Mouse (Mus musculus) liver, embryonic 14.5 days (tissue): ENCODE results near the gene Pon1. TPM values are rescaled to one million over a fixed set of nuclear protein-coding genes. Genes with fewer than 3 reads are reported as not detected.

Experiments
- ATAC-seq: fragments of 200-750 bp; cut with Nextera tagmentation; 2 replicates; pipeline ENCODE4 v1.8.0; 2017; ENCODE audit warnings: moderate number of reproducible peaks, mild to moderate bottlenecking, moderate library complexity; ENCODE audit not compliant: insufficient read depth
- DNase-seq, 3 experiments: peaks; one replicate each; pipeline ENCODE4 v3.0.0-alpha.2; 2012 to 2013; ENCODE audit warnings: low read depth in 3 of 3, low spot score in 3 of 3
- H3K27ac ChIP-seq: fragments of 300-500 bp; sonication (generic); 2 replicates; pipeline ENCODE4 v1.5.1; 2014; ENCODE audit warnings: moderate library complexity, mild to moderate bottlenecking, control low read depth, inconsistent platforms
- H3K27me3 ChIP-seq: fragments of 300-500 bp; sonication (generic); 2 replicates; pipeline ENCODE4 v1.6.1; 2014; ENCODE audit warnings: mild to moderate bottlenecking, low read length, moderate library complexity; ENCODE audit not compliant: control insufficient read depth, insufficient read depth
- H3K36me3 ChIP-seq: fragments of 300-500 bp; sonication (generic); replicated peaks from 2 replicates; pipeline ENCODE4 v1.6.1; 2014; ENCODE audit warnings: low read depth; ENCODE audit not compliant: control insufficient read depth, insufficient read depth
- H3K4me1 ChIP-seq, 2 experiments: fragments of 200-500 bp in 1 of 2; fragments of 300-500 bp in 1 of 2; sonication (generic) in 1 of 2; replicated peaks; 2 replicates each; pipeline ENCODE4 v1.6.1; 2012 to 2014; ENCODE audit warnings: antibody characterized with exemption in 1 of 2, inconsistent platforms in 1 of 2, low read length in 1 of 2; ENCODE audit not compliant: control insufficient read depth in 2 of 2, insufficient read depth in 2 of 2
- H3K4me2 ChIP-seq: fragments of 300-500 bp; sonication (generic); 2 replicates; pipeline ENCODE4 v1.6.1; 2014; ENCODE audit warnings: low read depth, mild to moderate bottlenecking, control low read depth, moderate library complexity
- H3K4me3 ChIP-seq, 2 experiments: fragments of 200-500 bp in 1 of 2; fragments of 300-500 bp in 1 of 2; sonication (generic) in 1 of 2; 2 replicates each; pipeline ENCODE4 v1.5.1; 2012 to 2014; ENCODE audit warnings: low read depth in 2 of 2, low read length in 2 of 2, mild to moderate bottlenecking in 2 of 2, control low read depth in 1 of 2, inconsistent platforms in 1 of 2, moderate library complexity in 1 of 2; ENCODE audit not compliant: insufficient read depth in 1 of 2
- H3K9ac ChIP-seq: fragments of 300-500 bp; sonication (generic); replicated peaks from 2 replicates; pipeline ENCODE4 v1.6.1; 2014; ENCODE audit warnings: mild to moderate bottlenecking, control low read depth, moderate library complexity
- H3K9me3 ChIP-seq: fragments of 300-500 bp; sonication (generic); 2 replicates; pipeline ENCODE4 v1.6.1; 2016; ENCODE audit warnings: low read length, mixed read lengths; ENCODE audit not compliant: control insufficient read depth
- CTCF ChIP-seq: IDR thresholded peaks from 2 replicates; pipeline ENCODE4 v1.5.1; 2016; ENCODE audit warnings: antibody characterized with exemption, low read depth, control low read depth
- EP300 ChIP-seq: IDR thresholded peaks from 2 replicates; pipeline ENCODE4 v1.6.1; 2016; ENCODE audit warnings: antibody characterized with exemption, low read depth
- WGBS: fragments of 180-500 bp; shearing (Covaris S2); extraction: QIAGEN DNeasy Blood & Tissue Kit; methylation state at CpG from one replicate; pipeline ENCODE4 v1.1.7; 2014; ENCODE audit not compliant: insufficient replicate concordance; 5-methylcytosine and 5-hydroxymethylcytosine counted together
- polyA plus RNA-seq, 2 experiments: library from polyadenylated mRNA; depleted of rRNA in 1 of 2; stranded (reverse) in 1 of 2; unstranded in 1 of 2; fragments of >200 nt; fragmentation: Nextera tagmentation in 1 of 2; extraction: Ambion mirVana in 1 of 2; gene quantifications; 2 replicates each; pipeline versions ENCODE4 v1.2.1 to v1.2.3; 2012 to 2014

Pon1 gene
- polyA plus RNA-seq, 2 experiments: 1.9 to 4.4 TPM

DNA sequence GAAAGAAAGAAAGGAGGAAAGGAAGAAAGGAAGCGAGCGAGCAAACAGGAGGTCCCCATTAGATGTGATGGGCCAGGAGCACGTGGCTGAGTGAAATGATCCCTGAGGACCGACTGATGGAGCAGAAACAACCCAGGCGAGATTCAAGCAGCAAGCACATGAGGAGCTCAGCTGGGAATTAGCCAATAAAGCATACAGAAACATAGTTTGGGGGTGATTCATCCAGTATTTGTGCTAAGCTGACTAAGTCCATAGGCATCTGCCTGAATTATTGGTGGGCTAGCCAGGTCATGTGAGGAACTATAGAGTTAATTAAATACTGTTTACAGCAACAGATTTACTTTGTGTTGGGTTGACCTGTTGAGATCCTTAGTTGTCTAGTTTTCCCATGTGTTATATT is 13.1 kb downstream of the Pon1 start:
- Histone ChIP-seq H3K9me3 (no peaks in the 10 kb centered on the region), H3K4me1 (peaks cover 3 to 9% of the 10 kb centered on the region in 2 experiments), H3K27me3 (no peaks in the 10 kb centered on the region; the same call in 1 of the 2 replicates), H3K36me3 (no peaks in the 10 kb centered on the region), H3K4me3 (no peak overlapping the region), H3K27ac (no peak overlapping the region), H3K4me2 (no peak overlapping the region), H3K9ac (no peak overlapping the region)
- DNase-seq: no peak
- no peak for TF ChIP-seq EP300
- no peak for TF ChIP-seq CTCF
- no peak for ATAC-seq
- WGBS: 64% methylated on average over 5 of the region's 5 CpGs

DNA sequence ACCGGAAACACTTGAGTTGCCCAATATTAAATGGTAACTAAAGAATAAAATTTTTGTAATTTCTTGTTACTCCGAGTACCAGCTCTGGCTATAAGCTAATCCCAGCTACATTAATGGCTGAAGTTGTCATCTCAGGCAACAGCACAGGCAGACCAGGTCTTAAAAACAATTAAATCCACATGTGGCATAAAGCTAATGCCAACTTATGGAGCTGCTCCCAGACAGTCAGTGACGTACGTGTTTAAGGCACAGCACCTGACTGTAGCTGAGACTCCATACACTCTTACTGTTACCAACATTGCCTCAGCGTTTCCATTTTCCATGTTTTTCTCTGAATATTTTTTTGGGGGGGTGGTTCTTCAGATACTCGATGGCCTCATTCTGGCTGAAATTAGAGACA is 14.6 kb downstream of the Pon1 start:
- H3K4me2 ChIP-seq: no peak overlapping the region
- no peaks in the 10 kb centered on the region for H3K9me3 ChIP-seq
- no peaks in the 10 kb centered on the region; the same call in 1 of the 2 replicates for H3K27me3 ChIP-seq
- H3K36me3 ChIP-seq: no peaks in the 10 kb centered on the region
- H3K4me1 ChIP-seq: peaks cover 0 to 4% of the 10 kb centered on the region in 2 experiments; a peak in 1 of 4 replicates
- DNase-seq (no peak), ATAC-seq (no peak)
- 76% methylated on average over 6 of the region's 6 CpGs for WGBS
- H3K4me3 ChIP-seq: no peak overlapping the region
- H3K9ac ChIP-seq: no peak overlapping the region
- H3K27ac ChIP-seq: no peak overlapping the region
- TF ChIP-seq EP300: no peak
- no peak for TF ChIP-seq CTCF

DNA sequence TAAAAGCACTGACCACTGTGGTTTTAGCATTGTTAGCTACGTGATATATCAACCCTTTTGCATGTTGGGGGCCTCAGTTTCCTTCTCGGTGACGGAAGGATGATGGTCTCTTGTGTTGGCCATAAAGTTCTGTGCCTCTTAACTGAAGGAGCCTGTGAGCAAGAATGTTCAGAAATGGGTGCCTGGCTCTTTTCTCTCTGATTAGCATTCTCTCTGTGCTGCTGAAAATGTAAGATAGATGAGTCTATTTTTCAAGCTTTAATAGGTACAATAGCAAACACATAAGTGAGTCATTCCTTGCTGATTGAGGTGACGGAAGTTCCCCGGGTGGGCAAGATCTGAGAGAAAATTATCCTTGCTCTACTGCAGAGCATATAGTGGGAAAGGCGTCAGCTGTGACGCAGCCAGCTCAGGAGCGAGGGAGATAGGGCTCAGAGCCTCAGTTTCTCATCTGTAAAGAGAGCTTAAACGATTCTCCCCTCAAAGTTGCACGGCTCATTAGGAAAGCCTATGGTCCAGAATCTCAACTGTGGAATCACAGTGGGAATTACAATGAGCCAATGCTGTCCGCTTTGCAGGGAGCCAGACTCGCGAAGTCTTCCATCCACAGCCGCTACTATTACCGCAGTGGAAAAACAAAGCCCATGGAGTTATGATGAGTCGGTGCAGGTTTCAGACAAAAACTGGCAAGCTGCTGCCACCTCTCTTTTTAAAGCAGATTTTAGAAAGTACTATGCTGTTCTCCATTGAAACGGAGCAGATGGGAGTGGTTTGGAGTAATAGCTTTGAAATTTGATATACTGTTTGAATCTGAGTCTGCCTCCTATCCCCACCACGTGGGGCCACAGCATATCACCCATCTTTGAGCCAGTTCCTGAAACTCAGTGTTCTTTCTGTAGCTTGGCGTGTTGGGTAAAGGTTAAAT is 15.5 kb downstream of the Pon1 start:
- H3K4me3 ChIP-seq: no peak overlapping the region
- no peak for DNase-seq
- H3K36me3 ChIP-seq: no peaks in the 10 kb centered on the region
- H3K9ac ChIP-seq: no peak overlapping the region
- no peak overlapping the region for H3K27ac ChIP-seq
- no peak overlapping the region for H3K4me2 ChIP-seq
- TF ChIP-seq EP300 (no peak), CTCF (no peak)
- WGBS: 66% methylated on average over 19 of the region's 19 CpGs
- H3K27me3 ChIP-seq: no peaks in the 10 kb centered on the region; the same call in 1 of the 2 replicates
- peaks cover 0 to 4% of the 10 kb centered on the region in 2 experiments; a peak in 1 of 4 replicates for H3K4me1 ChIP-seq
- H3K9me3 ChIP-seq: no peaks in the 10 kb centered on the region
- ATAC-seq: no peak

DNA sequence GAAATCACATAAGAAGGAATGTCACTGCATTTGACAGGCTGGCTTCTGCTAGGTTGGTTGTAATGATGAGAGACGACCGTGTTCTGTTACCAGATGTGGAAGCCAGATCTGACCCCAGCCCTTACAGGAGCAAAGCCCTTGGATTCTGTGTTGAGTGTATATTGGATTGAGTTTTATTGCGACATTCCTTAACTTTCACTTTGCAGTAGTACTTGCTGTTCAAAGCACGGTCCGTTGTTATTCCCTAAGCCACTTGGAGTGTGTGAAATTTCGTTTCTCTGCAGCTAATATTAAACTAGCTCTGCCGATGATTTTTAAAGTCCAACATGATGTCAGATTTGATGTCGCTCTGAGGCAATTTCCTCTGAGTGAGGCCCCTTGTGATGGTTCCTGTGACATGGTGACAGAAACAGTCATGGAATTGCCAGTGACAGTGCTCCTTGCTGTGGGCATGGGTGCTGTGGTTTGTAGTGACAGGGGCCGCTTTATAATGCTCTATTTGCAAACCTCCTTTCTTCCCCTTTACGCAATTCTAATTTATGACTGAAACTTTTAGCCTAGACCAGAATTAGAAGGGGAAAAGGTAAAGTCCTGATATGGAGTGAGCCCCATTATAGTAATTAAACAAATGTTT is 19.4 kb downstream of the Pon1 start:
- H3K27ac ChIP-seq: no peak overlapping the region
- H3K4me3 ChIP-seq: no peak overlapping the region
- no peak overlapping the region for H3K4me2 ChIP-seq
- ATAC-seq: no peak
- H3K9ac ChIP-seq: no peak overlapping the region
- WGBS: 47% methylated on average over 10 of the region's 10 CpGs
- H3K4me1 ChIP-seq: peaks cover 0 to 9% of the 10 kb centered on the region in 2 experiments; a peak in 2 of 4 replicates
- no peaks in the 10 kb centered on the region for H3K36me3 ChIP-seq
- no peak for DNase-seq
- no peak for TF ChIP-seq CTCF
- no peaks in the 10 kb centered on the region for H3K9me3 ChIP-seq
- no peaks in the 10 kb centered on the region; the same call in 1 of the 2 replicates for H3K27me3 ChIP-seq

DNA sequence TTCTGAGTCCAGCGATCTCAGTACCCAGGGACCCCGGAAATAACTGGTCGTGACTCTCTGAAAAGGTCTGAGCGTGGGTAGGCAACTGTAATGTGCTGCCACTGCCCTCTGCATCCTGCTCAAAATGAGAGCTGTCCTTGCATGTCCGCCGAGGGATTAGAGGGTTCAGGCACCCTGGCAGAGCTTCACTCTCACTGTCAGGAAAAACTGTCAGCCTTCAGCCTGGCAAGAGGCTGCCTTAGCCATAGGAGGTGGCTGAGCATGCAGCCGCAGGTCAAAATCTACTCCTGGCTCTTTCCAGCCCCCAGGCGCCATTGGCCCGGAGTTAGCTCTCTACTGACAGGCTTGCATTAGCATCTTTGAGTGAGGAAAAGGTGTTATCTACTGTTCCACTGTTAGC is 21.2 kb downstream of the Pon1 start:
- no peaks in the 10 kb centered on the region; the same call in 1 of the 2 replicates for H3K27me3 ChIP-seq
- no peak for ATAC-seq
- 77% methylated on average over 9 of the region's 9 CpGs for WGBS
- no peak for DNase-seq
- peaks cover 0 to 10% of the 10 kb centered on the region in 2 experiments; a peak in 2 of 4 replicates for H3K4me1 ChIP-seq
- H3K36me3 ChIP-seq: no peaks in the 10 kb centered on the region
- TF ChIP-seq CTCF (no peak), EP300 (no peak)
- no peaks in the 10 kb centered on the region for H3K9me3 ChIP-seq
- H3K4me3 ChIP-seq: no peak overlapping the region
- H3K9ac ChIP-seq: no peak overlapping the region
- H3K4me2 ChIP-seq: no peak overlapping the region
- no peak overlapping the region for H3K27ac ChIP-seq
